Mouse (Mus musculus): Measurements from ENCODE around the gene Actbl2.
A peak's percentile ranks its signal among the peaks of the same experiment; 100 is the strongest.

- TF ChIP-seq CTCF (IDR thresholded peaks at IDR 0.05; ENCODE audit: low read depth, low read length), result peak; percentile 15
- no peak for TF ChIP-seq EP300 (IDR thresholded peaks at IDR 0.05; ENCODE audit: insufficient read depth, low read depth, low read length)
Observed at GRCm38 (mm10) chr13:111237865-111238465, 16.8 kb upstream of the Actbl2 start.
